Mouse (Mus musculus) midbrain, embryonic 11.5 days (tissue): ENCODE data around the gene Tmc8. TPM values are rescaled to one million over a fixed set of nuclear protein-coding genes. Genes with fewer than 3 reads are reported as not detected.

Experiments
- polyA plus RNA-seq: library from polyadenylated mRNA; unstranded; fragments of >200 nt; fragmentation: Nextera tagmentation; extraction: Ambion mirVana; gene quantifications from 2 replicates; pipeline ENCODE4 v1.2.1, GENCODE M21; 2014

The Tmc8 gene
- polyA plus RNA-seq, 1 experiment from 2014 or later = 1.0 TPM

Other genes with a start within 250 kb of the Tmc8 start
- 14.6 and 15.1 TPM in 2 replicates for gene Tnrc6c, start 127.8 kb upstream of the Tmc8 start, polyA plus RNA-seq
- gene Tmc6, start 122 bp downstream of the Tmc8 start, polyA plus RNA-seq = 4.5 and 4.7 TPM in 2 replicates
- 0.65 and 1.3 TPM in 2 replicates for gene 6030468B19Rik, start 15.6 kb downstream of the Tmc8 start, polyA plus RNA-seq
- 0.15 and 0.20 TPM in 2 replicates for gene Gm20708, start 27.6 kb downstream of the Tmc8 start, polyA plus RNA-seq
- 29.9 and 36.4 TPM in 2 replicates for gene Syngr2, start 27.6 kb downstream of the Tmc8 start, polyA plus RNA-seq
- gene Afmid, start 43.8 kb downstream of the Tmc8 start, polyA plus RNA-seq = 2.8 and 3.9 TPM in 2 replicates
- gene Tk1, start 44.0 kb downstream of the Tmc8 start, polyA plus RNA-seq = 87.1 and 89.7 TPM in 2 replicates
- 346 and 363 TPM in 2 replicates for gene Birc5, start 67.2 kb downstream of the Tmc8 start, polyA plus RNA-seq
- not detected in 2 replicates for gene Tmem235, start 78.7 kb downstream of the Tmc8 start, polyA plus RNA-seq
- 1.7 and 2.4 TPM in 2 replicates for gene Tha1, start 91.4 kb downstream of the Tmc8 start, polyA plus RNA-seq
- gene Socs3, start 188.0 kb downstream of the Tmc8 start, polyA plus RNA-seq = 5.5 and 5.9 TPM in 2 replicates
- gene Pgs1, start 204.2 kb downstream of the Tmc8 start, polyA plus RNA-seq = 40.2 and 42.7 TPM in 2 replicates